Mouse (Mus musculus) neutrophil, adult 65 days (primary cell): ENCODE measurements around the gene Panx3. TPM values are rescaled to one million over a fixed set of nuclear protein-coding genes. Genes with fewer than 3 reads are reported as not detected.

ENCODE experiments used
- total RNA-seq: library from RNA; stranded (reverse); gene quantifications from 2 replicates; pipeline ENCODE4 v1.2.4, GENCODE M21; 2023

The Panx3 gene
- total RNA-seq: not detected in 2 replicates

GRCm38 (mm10) chr9:37669115-37669514, at the start of gene Panx3:
TSS of gene Panx3 (minus strand) at chr9:37669235.

GRCm38 (mm10) chr9:37716150-37716549, 47.1 kb upstream of the Panx3 start, which contains the start of gene Olfr160:
TSS of gene Olfr160 (minus strand) at chr9:37716250.

DNA sequence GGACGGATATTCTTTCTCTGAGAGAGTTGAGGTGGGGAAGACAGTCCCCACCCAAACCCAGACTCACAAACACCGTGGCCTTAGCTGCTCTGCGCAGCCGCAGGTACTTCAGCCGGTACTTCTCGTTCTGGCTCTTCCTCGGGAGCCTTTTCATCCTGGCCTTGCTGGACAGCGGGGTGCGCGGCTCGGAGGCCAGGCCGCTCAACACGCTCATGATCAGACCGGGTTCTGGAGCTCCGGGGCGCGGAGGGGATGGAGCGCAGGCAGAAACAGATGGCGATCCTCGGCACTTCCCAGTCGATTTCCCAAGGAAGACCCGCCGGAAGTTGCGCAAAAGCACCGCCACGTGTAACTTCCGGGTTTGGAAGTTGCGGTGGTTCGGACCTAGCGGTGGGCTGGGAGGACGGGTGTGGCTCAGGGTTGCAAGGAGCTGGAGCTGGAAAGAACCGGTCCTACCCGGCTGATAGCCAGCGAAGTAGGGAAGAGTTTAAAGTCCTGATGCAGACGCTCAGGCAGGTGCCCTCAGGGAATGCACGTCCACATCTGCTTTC, 12.0 kb downstream of the Panx3 start, which contains the start of gene Tbrg1:
TSS of gene Tbrg1 (minus strand) at position 382 of the 551 bp plus-strand sequence.

GRCm38 (mm10) chr9:37613182-37613910, 55.7 kb downstream of the Panx3 start, which contains the start of gene Spa17:
TSS of gene Spa17 (minus strand) at chr9:37613722.

Other genes starting within 250 kb of the Panx3 start
- 0.32 TPM in 1 of 2 replicates, not detected in the other for gene Robo3, start 236.0 kb downstream of the Panx3 start, total RNA-seq
- 6.8 and 10.4 TPM in 2 replicates for gene Msantd2, start 179.9 kb downstream of the Panx3 start, total RNA-seq
- not detected in 2 replicates for gene Esam, start 141.2 kb downstream of the Panx3 start, total RNA-seq
- gene Vsig2, start 130.0 kb downstream of the Panx3 start, total RNA-seq: not detected in 2 replicates
- gene Nrgn, start 116.3 kb downstream of the Panx3 start, total RNA-seq: 1.4 and 1.9 TPM in 2 replicates
- 2.5 and 2.6 TPM in 2 replicates for gene Siae, start 113.5 kb downstream of the Panx3 start, total RNA-seq
- 0.73 TPM in 1 of 2 replicates, not detected in the other for gene Spa17, start 55.5 kb downstream of the Panx3 start, total RNA-seq
- gene Tbrg1, start 11.9 kb downstream of the Panx3 start, total RNA-seq: 50.3 and 54.0 TPM in 2 replicates
- gene Olfr160, start 47.0 kb upstream of the Panx3 start, total RNA-seq: not detected in 2 replicates
- not detected in 2 replicates for gene Olfr874, start 75.9 kb upstream of the Panx3 start, total RNA-seq
- gene Olfr875, start 102.6 kb upstream of the Panx3 start, total RNA-seq: not detected in 2 replicates
- gene Olfr876, start 133.8 kb upstream of the Panx3 start, total RNA-seq: not detected in 2 replicates
- gene Olfr877, start 185.0 kb upstream of the Panx3 start, total RNA-seq: not detected in 2 replicates
- not detected in 2 replicates for gene Olfr145, start 227.5 kb upstream of the Panx3 start, total RNA-seq
- gene Olfr878, start 248.6 kb upstream of the Panx3 start, total RNA-seq: not detected in 2 replicates